Mouse (Mus musculus) lung, adult 2 months (tissue): ENCODE results near the gene Selenop.

ENCODE experiments used
- CTCF ChIP-seq: fragments of 200-500 bp; IDR thresholded peaks from 2 replicates; pipeline ENCODE4 v1.5.1; 2011; ENCODE audit warnings: mild to moderate bottlenecking, low read length, control low read depth; ENCODE audit not compliant: insufficient read depth
- POLR2A ChIP-seq: fragments of 200-500 bp; IDR thresholded peaks from 2 replicates; pipeline ENCODE4 v1.6.1; 2011; ENCODE audit warnings: low read depth, mild to moderate bottlenecking, control low read depth, low read length, borderline replicate concordance; ENCODE audit errors: extremely low read depth

GRCm38 (mm10) chr15:3259025-3259424, 9.3 kb upstream of the Selenop start:
- TF ChIP-seq CTCF: no peak
- TF ChIP-seq POLR2A: no peak
